Mouse (Mus musculus) embryonic fibroblast, embryonic 13.5 days (primary cell): ENCODE results near the gene AC124502.3.

Experiments used
- CTCF ChIP-seq: IDR thresholded peaks from 2 replicates; pipeline ENCODE4 v1.5.1; 2011; ENCODE audit warnings: mild to moderate bottlenecking, control low read depth, low read length, moderate library complexity, borderline replicate concordance; ENCODE audit not compliant: insufficient read depth
- POLR2A ChIP-seq: IDR thresholded peaks from 2 replicates; pipeline ENCODE4 v1.6.1; 2011; ENCODE audit warnings: low read depth, mild to moderate bottlenecking, control low read depth, low read length, moderate library complexity

DNA sequence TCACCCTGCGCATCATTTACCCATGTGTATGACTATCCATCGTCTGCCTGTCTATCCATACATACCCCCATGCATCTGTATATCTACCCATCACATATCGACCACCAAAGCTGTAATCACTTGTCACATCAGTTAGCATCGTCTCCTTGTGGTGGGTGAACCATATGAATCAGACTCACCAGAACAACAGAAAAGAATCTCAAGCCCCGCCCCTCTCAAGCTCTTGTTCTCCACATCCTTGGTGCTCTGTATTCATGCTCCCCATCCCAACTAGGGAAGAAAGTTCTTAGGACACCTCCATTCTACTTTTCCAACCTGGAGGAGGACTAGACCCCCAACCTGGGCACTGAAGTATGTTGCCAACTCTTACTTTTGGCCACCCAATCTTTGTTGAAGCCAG is 23.4 kb downstream of the AC124502.3 start:
- TF ChIP-seq CTCF, result no peak
- TF ChIP-seq POLR2A, result no peak; the same call in 1 of the 2 replicates
